Mouse (Mus musculus) urinary bladder, postnatal 4 days (tissue): ENCODE data around the gene Gm21900.
A peak's percentile ranks its signal among the peaks of the same experiment; 100 is the strongest.
"Not testable (repeated sequence)": the region's sequence is repeated elsewhere in the genome, so short reads cannot be mapped to it uniquely, and the experiment has no call there.

Experiments used
- DNase-seq, 2 experiments: peaks; one replicate each; pipeline ENCODE4 v3.0.0; 2021 to 2022; ENCODE audit warnings: low spot score in 2 of 2

The Gm21900 gene

DNA sequence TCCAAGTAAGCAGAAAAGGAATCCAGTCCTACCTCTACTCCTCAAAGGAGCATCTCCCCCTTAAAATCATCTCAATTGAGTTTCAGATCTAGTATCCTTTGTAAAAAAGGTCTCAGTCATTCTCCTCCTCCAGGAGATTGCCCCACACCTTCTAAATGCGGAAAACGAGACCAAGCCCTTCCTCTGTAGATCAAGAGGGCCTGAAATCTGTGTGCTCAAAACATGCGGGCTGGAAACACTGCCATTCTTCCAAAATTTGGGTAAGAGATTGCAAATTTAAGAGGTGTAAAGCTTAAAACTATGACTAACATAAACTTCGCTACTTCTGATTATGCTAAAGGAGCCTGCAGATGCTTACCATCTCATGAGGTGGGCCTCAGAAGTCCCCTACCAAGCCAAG is at the start of gene Gm21900:
Gm21900 (plus strand) TSS at position 301 of the 400 bp plus-strand sequence.
- not testable (repeated sequence) for DNase-seq

DNA sequence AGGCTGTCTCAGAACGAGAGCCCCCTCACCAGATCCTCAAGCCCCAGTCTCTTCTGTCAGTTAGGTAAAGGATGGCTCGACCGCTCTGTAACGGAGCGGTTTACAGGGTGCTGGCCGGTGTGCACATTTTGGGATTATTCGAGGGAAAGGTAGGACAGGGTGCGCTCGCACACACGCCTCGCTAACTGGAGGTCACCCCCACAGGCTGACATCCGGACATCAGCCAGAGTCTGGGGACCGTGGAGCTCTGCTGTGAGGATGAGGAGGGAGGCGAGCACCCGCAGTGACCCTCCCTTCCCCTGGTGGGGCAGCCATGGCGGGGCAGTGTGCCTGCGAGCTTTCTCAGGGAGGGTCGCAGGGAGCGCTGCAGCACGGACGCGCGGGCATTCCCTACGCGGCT is 27.4 kb downstream of the Gm21900 start:
- peak; percentile 5 to 17 for DNase-seq
